ENCODE assay signal across 8 mouse cellular contexts in genomic region chr14:7773714-7774389, GRCm38 (mm10). TPM values are rescaled to one million over a fixed set of nuclear protein-coding genes. Genes with fewer than 3 reads are reported as not detected.
A peak's percentile ranks its signal among the peaks of the same experiment; 100 is the strongest.
DNase-seq lines count a peak whose midpoint lies in the region; ATAC-seq and TF ChIP-seq lines count a peak whose summit lies in the region.

No protein-coding gene starts in this region.

- no peaks in the 10 kb centered on the region for H3K4me1 ChIP-seq in E14TG2a.4 (replicated peaks; ENCODE audit: low read depth, low read length)
- no peaks in the 10 kb centered on the region for H3K4me1 ChIP-seq in brown adipose tissue, adult 24 weeks (ENCODE audit: control insufficient read depth, insufficient read depth, insufficient read length, low read length)
- H3K4me1 ChIP-seq in hindbrain, postnatal 0 days (ENCODE audit: insufficient read depth, low read length) = no peaks in the 10 kb centered on the region

- ATAC-seq in hindbrain, postnatal 0 days = peak; percentile 85

- no peaks in the 10 kb centered on the region for H3K9me3 ChIP-seq in E14TG2a.4 (ENCODE audit: low read length)
- no peaks in the 10 kb centered on the region for H3K9me3 ChIP-seq in hindbrain, postnatal 0 days (ENCODE audit: low read length)

- H3K4me2 ChIP-seq in hindbrain, postnatal 0 days (ENCODE audit: low read depth, low read length) = peak overlapping the region; percentile 58

- WGBS in hindbrain, postnatal 0 days = 42% methylated on average over 24 of the region's 24 CpGs

- no peak for TF ChIP-seq CTCF in E14TG2a.4 (conservative IDR thresholded peaks at IDR 0.05; ENCODE audit: low read length)
- no peak for TF ChIP-seq CTCF in hindbrain, postnatal 0 days (IDR thresholded peaks at IDR 0.05; ENCODE audit: low read depth)

- H3K9ac ChIP-seq in hindbrain, postnatal 0 days (replicated peaks; ENCODE audit: low read length) = peak overlapping the region; percentile 47

- no peaks in the 10 kb centered on the region for H3K36me3 ChIP-seq in E14TG2a.4 (ENCODE audit: insufficient read depth, low read length)
- H3K36me3 ChIP-seq in hindbrain, postnatal 0 days (ENCODE audit: insufficient read depth, low read length) = no peaks in the 10 kb centered on the region

- H3K4me3 ChIP-seq in E14TG2a.4 (replicated peaks; ENCODE audit: low read length) = 0 out of 2 replicates have a peak overlapping the region, but pooled peaks have one; percentile 26
- peak overlapping the region; percentile 68 for H3K4me3 ChIP-seq in brown adipose tissue, adult 24 weeks (ENCODE audit: insufficient read depth, low read depth, low read length)
- peak overlapping the region; percentile 43 for H3K4me3 ChIP-seq in hindbrain, postnatal 0 days (ENCODE audit: low read length)

- H3K27ac ChIP-seq in brown adipose tissue, adult 24 weeks (replicated peaks; ENCODE audit: low read depth, low read length) = peak overlapping the region; percentile 49; the same call in 1 of the 2 replicates
- peak overlapping the region; percentile 62 for H3K27ac ChIP-seq in hindbrain, postnatal 0 days

- DNase-seq in gastrocnemius, postnatal 14 days = peak; percentile 32
- DNase-seq in hindbrain, postnatal 0 days (ENCODE audit: low spot score) = peak; percentile 85
- DNase-seq in left cerebral cortex, adult 8-10 months (ENCODE audit: low spot score in 2 of 2) = peak; percentile 20 to 38
- peak; percentile 68 to 85 for DNase-seq in lung, postnatal 4 days
- peak; percentile 34 to 37 for DNase-seq in right cerebral cortex, adult 2 months (ENCODE audit: low spot score in 2 of 2)
- DNase-seq in urinary bladder, postnatal 25 days (ENCODE audit: low spot score) = peak; percentile 19

- 0 out of 2 replicates have a peak, but pooled peaks cover 8% of the 10 kb centered on the region for H3K27me3 ChIP-seq in E14TG2a.4 (ENCODE audit: insufficient read depth, low read length)
- no peaks in the 10 kb centered on the region for H3K27me3 ChIP-seq in hindbrain, postnatal 0 days (ENCODE audit: insufficient read depth, low read length)

- intact Hi-C loops in gastrocnemius, postnatal 14 days (cut with DNase I; ENCODE audit: low total_unique reads) = no loop called here

RNA-seq across cellular contexts. Expression of gene Gm26661, which starts 17.5 kb away (rescaled TPM):
- polyA plus RNA-seq in brown adipose tissue, adult 24 weeks (2012; ENCODE audit: insufficient read depth, insufficient read length, missing spikeins) = not detected in 2 replicates
- not detected for total RNA-seq in gastrocnemius, postnatal 14 days (2021)
- total RNA-seq in hindbrain, postnatal 0 days (2014; rRNA removed) = not detected in 2 replicates
- 0.94 TPM in 1 of 2 replicates, not detected in the other for polyA plus RNA-seq in hindbrain, postnatal 0 days (2015; fragmentation: Nextera tagmentation; extraction: Ambion mirVana)
- not detected for total RNA-seq in left cerebral cortex, adult 8-10 months (2022)

RNA-seq across cellular contexts. Expression of gene Flnb, which starts 43.9 kb away (rescaled TPM):
- polyA plus RNA-seq in brown adipose tissue, adult 24 weeks (2012; ENCODE audit: insufficient read depth, insufficient read length, missing spikeins) = 7.8 and 14.1 TPM in 2 replicates
- total RNA-seq in gastrocnemius, postnatal 14 days (2021) = 10 to 100 TPM; 19.9 to 20.8 TPM
- 28.8 and 32.7 TPM in 2 replicates for total RNA-seq in hindbrain, postnatal 0 days (2014; rRNA removed)
- 4.2 and 8.5 TPM in 2 replicates for polyA plus RNA-seq in hindbrain, postnatal 0 days (2015; fragmentation: Nextera tagmentation; extraction: Ambion mirVana)
- total RNA-seq in left cerebral cortex, adult 8-10 months (2022) = 10 to 100 TPM; 27.6 to 79.3 (median 41.4) TPM

Comparison
In these comparisons a context has a peak if more than half of its experiments do, and no peak if none do; other contexts are left out.
1. Peak in every context shown above with its lines: DNase-seq, ATAC-seq, H3K4me3 ChIP-seq and H3K27ac ChIP-seq.
2. DNase-seq: peak in every context shown above with its lines; median percentile 85 in hindbrain, postnatal 0 days; 76 in lung, postnatal 4 days; 36 in right cerebral cortex, adult 2 months; 32 in gastrocnemius, postnatal 14 days; 29 in left cerebral cortex, adult 8-10 months; 19 in urinary bladder, postnatal 25 days.